Mouse (Mus musculus) left cerebral cortex, adult 8-10 months (tissue): Measurements from ENCODE around the gene Rbm34. TPM values are rescaled to one million over a fixed set of nuclear protein-coding genes. Genes with fewer than 3 reads are reported as not detected.
"Not testable (repeated sequence)": the region's sequence is repeated elsewhere in the genome, so short reads cannot be mapped to it uniquely, and the experiment has no call there.

Source experiments
- DNase-seq, 2 experiments: peaks; one replicate each; pipeline ENCODE4 v3.0.0; 2022; ENCODE audit warnings: low spot score in 2 of 2
- total RNA-seq, 4 experiments: library from RNA; stranded (reverse); gene quantifications; 2 replicates each; pipeline ENCODE4 v1.2.4; 2022

The Rbm34 gene
- total RNA-seq, 4 experiments from 2014 or later = 13.2 to 16.4 (median 15.4) TPM

DNA sequence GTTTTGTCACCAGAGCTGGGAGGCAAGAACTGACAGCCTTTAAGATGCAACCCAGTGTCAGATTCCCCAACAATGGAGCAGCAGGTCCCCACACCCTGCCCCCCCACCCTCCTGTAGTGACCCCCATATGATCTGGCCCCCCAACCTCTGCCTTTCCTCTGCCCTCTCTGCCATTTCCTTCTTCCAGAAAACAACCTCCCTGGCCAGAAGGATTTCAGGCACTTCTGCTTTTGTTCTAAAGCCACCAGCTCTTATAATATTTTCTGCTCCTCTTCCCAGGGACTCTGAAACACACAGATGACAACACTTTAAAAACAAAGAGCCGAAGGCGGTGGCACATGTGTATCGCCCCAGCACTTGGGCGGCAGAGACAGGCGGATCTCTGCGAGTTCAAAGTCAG is 50.5 kb downstream of the Rbm34 start:
- no peak for DNase-seq

DNA sequence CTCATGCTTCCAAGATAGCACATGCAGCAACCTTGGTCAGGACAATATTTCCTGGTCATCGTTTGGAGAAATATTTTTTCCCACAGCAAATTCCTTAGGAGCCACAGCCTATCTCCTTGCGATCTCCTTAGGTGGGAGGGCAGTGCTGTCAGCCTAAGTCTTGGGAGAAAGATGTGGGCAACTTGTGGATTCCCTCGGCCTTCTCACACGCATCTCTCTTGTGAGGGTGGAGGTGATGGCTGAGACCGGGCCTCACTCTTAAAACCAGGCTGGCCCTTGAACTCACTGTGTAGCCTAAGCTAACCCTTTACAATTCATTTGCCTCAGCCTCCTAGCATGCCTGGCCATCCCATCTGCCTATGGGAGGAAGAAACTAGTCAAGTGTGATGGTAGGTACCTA is 51.2 kb downstream of the Rbm34 start:
- no peak for DNase-seq

DNA sequence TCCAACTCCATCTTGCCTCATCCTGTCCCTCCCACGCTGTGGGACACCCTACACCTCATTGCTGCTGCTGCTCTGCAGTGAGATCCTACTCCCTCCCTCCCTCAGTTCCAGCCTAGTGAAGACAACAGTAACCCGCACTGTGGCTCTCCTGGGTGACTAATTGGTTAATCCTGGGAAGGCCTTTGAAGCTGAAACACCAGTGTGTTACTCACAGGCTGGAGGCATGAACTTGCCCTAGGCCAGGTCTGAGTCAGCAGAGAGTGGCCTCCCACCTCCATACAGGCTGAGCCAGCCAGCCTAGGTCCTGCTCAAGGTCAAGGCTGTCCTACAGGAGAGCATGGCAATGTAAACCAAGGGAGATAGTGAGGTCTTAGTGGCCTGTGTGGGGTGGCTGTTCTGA is 51.6 kb downstream of the Rbm34 start:
- DNase-seq = no peak

DNA sequence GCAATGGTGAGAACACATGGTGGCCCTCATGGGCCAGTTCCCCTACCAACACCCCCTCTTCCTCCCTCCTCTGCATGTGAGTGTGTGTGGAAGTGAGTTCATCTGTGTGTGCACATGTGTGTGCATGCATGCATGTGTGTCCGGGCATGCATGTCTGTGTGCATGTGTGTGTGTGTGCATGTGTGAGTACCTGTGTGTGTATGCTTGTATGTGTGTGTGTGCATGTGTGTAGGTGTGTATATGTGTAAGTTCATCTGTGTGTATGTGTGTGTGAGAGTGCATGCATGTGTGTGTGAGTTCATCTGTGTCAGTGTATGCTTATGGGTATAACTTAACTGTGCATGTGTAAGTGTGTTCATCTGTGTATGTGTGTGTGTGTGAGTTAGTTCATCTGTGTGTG is 52.5 kb downstream of the Rbm34 start:
- no peak for DNase-seq

DNA sequence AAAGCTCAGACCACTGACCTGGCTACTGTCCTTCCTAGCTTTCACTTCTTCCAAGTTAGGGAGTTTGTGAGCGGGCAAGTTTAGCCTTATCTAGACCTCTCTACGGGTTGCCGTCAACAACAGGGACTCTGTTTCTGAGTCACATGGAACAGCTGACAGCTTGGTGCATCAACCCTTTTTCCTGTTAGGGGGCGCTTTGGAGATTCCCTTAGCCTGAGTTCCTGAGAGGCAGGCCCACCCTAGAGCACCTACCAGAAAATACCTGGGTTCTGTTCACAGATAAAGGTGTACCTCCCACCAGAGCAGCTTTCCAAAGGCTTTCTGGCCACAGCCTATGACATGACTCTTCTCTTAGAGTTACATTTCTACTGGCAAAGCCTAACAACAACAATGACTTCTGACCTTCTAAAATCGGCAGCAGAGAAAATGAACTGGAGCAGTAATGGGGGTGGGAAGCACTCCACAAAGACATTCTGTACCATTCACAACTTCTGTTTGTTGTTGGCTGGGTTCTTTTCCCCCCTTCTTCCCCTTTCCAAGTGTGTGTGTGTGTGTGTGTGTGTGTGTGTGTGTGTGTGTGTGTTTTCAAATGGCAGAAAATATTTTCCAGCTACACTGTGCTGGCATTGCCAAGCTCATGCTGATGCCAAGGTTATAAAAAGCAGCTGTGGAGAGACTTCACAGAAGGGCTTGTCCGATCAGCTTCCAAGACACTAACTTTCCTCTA is 53.5 kb downstream of the Rbm34 start:
- DNase-seq = no peak

DNA sequence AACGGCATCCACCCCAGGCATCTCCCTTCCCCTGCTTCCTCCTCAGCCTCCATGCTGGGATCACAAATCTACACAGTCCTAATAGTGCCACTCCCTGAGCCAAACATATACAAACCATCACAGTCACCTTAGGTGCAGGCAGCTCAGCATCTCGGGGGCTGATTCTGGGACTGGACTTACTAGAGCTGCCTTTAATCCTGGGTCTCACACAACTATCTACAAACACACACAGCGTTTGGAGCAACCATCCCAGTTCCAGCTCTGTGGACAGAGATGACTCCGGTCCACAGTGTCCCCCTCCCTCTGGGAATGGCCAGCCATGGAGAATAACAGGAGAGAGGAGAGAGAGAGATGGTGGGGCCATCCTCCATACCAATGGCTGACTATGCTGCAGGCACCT is 54.3 kb downstream of the Rbm34 start:
- DNase-seq = no peak

DNA sequence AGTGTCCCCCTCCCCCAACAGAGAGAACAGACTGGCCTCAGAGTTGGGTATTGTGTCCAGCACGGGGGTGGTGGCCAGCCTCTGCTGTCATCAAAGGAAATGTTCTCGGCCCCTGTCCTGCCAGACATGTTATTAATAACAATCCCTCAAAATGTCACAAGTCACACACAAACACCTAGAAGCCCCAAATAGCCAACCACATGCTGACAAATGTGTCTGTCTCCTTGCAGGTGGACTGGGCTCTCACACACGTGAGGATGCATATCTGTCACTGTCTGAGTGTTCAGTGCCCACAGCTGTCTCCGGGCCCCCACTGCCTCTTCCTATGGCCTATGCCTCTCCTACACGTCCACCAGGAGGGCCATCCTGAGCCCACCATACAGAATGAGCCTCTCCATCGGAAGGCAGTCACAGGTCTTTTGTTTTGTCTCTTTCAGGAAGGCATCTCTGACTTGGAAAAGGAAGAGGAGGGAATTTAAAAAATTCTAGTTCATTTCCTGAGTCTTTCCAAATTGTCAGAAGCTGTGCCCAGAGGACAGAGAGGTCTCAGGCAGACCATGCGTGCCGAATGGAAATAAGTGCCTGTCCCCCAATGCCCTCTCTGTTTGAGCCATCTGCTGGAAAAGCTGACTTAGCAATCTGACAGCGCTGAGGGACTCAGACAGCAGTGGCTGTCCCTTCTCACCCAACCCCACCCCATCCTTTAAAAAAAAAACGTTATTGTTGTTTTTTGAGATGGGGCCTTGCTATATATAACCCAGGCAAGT is 56.1 kb downstream of the Rbm34 start:
- DNase-seq = no peak

DNA sequence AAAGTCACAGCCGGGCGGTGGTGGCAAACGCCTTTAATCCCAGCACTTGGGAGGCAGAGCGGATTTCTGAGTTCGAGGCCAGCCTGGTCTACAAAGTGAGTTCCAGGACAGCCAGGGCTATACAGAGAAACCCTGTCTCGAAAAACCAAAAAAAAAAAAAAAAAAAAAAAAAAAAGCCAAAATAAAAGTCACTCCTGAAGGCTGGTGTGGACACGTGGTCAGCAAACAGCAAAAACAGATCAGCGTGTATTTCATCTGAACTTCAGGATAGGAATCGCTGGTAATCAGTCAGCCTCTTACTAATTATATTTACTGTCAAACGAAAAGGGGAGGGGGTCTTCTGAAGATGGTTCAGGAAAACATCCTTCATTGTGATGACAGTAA is 56.8 kb downstream of the Rbm34 start:
- not testable (repeated sequence) for DNase-seq

DNA sequence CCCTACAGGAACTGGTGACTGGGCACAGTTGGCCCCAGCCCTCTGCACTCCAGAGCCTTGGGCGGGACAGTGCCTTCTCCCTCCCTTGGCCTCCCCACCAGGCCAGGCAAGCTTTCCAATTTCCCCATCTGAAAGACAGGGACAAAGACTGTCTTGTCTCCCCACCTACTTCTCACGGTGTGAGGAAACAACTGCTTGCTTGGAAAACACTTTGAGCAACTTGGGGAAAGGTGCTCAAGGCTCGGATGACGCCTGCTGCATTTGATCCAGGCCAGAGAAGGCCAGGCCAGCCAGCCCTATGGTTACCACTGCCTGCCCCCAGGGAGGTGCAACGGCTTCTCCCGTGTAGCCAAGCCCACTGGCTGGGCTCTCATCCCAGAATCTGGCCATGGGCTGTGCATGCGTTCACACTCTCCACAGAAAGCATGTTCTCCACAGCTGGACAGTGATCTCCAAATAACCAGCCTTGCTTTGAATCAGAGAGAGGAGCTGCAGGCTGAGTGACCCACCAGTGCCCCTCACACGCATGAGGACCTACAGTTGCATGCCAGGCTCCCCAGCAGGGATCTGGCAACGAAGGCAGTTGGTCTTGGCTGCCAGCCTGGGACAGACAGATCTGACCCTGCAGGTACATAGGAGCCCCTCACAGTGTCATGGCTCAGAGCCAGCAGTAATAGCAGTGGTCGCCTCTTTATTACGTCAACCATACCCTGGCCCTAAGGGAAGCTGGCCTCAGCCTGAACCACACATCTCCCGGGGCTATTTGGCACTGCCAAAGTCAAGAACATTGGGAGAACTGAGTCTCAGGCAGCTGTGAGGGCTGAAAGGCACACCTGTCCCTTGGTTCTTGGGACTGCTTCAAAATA is 57.4 kb downstream of the Rbm34 start:
- no peak for DNase-seq

DNA sequence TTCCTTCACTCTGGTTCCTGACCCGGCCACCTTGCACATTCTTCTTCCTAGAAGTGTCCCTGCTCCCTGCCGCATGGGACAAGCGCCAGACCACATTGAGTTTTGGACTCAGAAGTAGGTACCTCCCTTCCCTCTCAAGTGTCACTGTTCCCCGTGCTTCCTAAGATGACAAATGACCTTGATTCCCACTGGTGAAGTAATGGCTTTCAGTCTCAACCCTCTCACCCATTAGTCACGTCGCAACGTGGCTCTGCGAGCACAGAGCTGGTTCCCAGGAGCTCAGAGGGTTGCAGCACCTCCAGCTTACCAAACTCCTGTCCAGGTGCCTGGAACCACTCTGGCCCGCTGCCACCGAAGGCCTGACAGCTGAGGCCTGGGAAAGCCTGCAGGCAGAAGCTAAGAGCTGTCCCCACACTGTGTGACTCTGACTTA is 61.5 kb downstream of the Rbm34 start:
- DNase-seq = no peak

DNA sequence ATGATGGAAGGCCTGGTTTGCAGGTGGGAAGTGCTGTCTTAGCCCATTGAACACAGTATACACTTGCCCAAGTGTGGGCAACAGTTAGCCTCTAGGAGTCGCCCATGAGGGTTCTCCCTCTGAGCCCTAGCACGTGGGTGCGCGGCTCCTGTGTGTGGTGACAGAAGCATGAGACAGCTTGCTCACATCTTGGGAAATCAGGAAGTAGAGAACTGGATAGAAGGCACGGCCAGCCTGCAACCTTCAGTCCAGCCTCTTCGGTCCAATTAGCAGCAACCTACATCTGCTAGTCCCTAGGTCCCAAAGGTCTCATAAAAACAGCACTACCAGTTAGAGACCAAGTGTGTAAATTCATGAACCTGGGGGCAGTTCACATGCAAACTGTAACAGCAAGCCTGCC is 62.1 kb downstream of the Rbm34 start:
- DNase-seq = no peak

DNA sequence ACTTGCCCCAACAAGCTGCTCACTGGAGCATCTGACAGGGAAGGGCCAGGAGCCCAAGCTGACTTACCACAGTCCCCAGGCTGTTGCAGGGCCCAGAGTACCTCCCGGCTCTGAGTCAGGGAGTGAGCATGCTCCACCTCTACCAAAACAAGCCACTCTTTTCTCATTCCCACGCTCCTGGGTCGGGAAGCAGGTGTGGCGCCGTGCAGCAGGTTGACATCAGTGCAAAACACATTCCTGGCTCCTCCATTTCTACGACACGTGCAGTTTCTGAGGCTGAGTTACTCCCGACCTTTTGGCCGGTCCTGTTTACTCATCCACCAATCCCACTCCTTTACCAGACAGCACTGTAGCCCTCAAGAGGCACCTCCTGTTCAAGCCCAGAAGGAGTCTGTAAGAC is 62.9 kb downstream of the Rbm34 start:
- no peak for DNase-seq

DNA sequence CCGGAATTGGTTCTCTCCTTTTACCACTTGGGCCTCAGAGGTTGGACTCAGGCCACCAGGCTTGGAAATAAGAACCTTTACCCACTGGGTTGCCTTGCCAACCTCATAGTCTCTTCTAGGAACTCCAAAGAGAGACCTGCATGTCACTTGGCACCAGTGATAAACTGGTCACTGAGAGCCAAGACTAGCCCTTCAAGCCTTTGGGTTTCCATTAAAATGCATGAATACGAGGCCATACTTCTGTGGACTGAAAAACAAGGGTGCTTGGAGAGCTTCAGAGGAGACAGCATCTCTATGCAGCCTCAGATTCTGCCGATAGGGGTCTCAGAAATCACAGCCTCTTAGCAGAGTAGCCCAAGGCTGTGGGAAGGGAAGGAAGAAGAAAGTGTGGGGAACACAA is 63.5 kb downstream of the Rbm34 start:
- peak in 1 of 2 experiments; percentile 59 for DNase-seq

DNA sequence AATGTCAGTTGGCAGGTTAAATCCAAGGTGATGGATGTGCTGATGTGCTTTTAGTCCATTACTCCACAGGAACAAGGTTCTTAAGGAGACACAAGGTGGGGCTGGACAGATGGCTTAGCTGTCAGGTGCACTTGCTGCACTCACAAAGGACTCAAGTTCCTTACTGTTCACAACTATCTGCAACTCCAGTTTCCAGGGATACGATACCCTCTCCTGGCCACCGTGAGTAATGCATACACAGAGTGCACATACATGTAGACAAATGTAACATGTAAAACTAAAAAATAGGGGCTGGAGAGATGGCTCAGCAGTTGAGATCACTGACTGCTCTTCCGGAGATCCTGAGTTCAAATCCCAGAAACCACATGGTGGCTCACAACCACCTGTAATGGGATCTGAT is 65.5 kb downstream of the Rbm34 start:
- DNase-seq = no peak

DNA sequence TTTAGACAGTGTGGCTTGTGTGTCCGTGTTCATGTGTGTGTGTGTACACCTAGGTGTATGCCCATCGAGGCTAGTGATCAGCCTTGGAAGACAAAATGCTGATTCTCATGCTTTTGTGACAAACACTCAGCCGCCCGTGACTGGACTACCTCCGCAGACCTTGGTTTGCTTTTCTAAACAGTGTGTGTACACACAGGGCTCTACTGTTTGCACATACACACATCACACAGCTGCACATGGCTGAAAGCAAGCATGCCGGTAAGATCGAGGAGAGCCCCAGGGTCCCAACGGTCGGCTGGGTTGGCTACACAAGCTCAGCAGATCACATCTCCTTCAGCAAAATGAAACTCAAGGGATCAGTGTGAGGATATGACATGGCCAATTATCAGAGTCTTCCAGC is 66.9 kb downstream of the Rbm34 start:
- DNase-seq = no peak

DNA sequence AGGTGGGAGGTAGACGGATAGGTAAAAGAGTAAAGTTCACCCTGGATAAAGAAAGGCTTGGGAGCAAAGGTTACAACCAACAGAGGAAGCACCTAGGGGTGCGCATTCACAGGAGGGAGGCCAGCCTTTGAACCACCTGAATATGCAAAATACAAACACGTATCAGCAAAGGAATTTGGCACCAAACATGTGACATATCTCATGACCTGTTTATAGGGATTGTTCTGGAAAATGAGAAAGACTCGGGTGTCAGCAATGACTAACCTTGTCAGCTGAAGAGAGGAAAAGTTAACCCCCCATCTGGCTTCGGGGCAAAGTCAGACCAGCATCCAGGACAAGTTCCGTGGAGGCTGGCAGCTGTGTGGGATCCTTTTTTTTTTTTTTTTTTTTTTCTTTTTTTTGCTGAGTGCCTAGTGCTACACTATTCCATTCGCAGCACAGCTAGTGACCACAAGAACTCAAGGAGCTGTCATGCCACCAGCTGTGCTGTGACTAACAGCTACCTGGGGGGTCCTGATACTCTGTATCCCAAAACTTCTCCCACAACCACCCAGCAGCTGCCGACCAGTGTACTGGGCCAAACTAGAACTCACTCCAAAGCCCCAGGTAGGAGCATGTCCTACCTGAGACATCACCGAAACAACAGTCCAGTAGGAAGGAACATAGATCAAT is 67.5 kb downstream of the Rbm34 start:
- DNase-seq = no peak

DNA sequence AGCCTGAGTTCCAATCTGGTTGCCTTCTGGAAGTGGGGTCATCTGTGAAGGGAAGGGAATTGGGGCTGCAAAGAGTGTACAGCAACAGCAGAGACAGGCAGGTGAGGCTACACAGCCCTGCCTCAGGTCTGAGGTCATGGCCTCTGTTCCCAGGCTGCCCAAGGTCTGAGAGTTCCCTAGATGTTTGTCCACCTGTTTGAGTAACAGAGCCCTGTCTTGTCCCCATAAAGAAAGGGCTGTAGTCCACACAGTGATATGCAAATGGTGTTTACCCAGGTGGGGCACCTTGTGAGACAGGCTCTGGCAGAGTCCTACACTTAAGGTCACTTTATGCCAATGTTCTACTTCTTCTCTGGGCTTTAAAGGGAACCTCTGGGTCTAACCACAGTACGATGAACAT is 69.3 kb downstream of the Rbm34 start:
- no peak for DNase-seq

DNA sequence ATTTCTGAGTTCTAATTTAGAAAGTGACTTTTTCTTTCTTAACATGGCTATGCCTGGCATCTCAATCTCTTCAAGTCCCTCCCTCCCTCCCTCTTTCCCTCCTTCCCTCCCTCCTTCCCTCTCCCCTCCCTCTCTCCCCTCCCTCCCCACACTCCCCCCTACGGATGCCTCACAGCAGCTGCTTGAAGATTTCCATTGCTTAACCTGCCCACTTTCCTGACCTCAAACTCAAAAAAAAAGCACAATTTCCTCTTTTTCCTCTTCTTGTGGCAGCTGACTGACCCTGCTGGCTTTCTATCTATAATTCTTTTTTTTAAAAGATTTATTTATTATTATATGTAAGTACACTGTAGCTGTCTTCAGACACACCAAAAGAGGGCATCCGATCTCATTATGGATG is 69.8 kb downstream of the Rbm34 start:
- no peak for DNase-seq
